Mouse (Mus musculus) retina, adult 2 months (tissue): ENCODE results near the gene Lamtor1.
A peak's percentile ranks its signal among the peaks of the same experiment; 100 is the strongest.

Source experiments
- DNase-seq: peaks from one replicate; pipeline ENCODE4 v3.0.0-alpha.2; 2012; ENCODE audit warnings: low read depth, low spot score

Lamtor1 gene

DNA sequence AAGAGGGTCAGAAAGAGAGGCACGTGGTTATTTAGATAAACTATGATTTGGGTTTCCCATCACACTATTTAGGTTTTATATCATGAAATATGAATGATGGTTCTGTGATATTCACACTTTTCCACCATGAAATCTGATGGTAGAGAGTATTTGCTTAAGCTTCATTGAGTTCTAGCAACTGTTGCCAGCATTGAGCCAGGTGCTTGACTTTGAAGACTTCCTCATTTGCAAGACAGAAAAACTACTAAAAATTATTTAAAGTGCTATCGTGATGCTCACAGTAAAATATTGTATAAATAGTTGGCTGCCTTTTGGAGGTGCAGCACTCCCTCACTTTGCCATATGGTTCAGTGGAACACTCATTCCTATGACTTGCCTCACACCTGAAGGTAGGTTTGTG, 49.6 kb downstream of the Lamtor1 start:
- DNase-seq = no peak

DNA sequence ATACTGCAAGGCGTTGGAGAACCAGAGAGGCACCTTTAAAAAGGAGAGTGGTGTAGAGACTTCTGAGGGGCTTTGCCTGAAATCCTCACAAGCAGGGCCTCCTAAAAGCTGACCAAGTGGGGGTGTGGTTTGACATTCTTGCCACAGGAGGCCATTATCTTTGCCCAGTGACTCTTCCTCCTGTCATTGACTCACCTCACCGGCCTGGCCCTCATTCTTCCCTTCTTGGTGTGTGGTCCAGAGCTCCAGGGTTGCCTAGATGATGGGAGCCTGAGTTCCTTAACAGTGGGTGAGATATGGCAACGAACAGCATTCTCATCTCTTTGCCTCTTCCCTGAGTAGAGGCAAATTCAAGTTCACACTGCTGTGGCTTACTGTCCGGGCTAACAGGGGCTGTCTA, 50.2 kb downstream of the Lamtor1 start:
- DNase-seq = no peak

DNA sequence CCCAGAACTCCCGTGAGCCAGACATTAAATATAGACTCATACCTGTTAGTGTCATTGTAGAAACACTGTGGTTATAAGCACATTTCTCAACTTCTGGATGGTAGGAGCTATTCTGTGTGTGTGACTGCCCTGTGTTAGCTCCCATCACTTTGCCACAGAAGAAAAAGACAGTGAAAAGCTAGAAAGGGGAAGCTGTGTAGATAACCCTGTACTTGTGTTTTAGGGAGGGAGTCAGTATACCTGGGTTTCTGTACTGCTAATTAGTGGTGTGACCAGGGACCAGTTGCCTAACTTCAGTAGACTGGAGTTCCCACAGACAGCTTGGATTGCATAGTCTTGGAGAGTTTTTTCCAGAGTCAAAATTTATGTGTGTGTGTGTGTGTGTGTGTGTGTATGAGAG, 50.8 kb downstream of the Lamtor1 start:
- DNase-seq = no peak

DNA sequence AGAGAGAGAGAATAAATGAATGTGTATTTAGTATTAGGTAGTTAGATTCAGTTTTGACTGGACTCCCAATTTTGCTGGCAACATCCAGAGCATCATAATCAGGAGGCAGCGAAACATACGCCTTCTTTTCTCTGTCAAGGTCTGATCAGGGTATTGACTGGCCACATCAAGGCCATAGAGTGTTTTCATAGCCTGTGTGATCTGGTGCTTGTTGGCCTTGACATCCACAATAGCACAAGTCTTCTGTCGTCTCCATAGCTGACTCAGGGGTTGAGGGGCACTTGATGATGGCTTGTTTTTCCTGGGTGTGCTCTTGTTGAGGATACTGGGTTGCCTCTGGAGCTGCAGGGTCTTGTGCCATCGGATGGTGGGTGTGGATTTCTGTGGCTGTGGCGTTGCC, 51.2 kb downstream of the Lamtor1 start:
- DNase-seq = no peak

DNA sequence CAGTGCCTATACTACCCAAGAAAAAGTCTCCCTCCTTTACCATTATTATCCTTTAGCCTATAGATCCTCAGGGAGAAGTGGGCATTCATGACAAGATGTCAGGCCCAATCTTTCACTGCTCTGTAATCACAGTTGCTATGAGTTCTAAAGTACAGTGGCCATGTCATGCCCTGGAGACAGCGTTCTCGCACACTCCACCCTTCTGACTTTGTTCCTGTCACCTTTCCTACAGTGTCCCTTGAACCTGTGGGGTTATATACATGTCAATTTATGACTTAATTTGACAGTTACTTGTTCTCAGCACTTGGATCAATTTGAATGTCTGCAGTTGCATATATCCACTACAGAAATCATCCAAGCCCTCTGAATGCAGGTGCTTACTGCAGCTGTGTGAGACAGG, 57.1 kb downstream of the Lamtor1 start:
- DNase-seq = no peak

DNA sequence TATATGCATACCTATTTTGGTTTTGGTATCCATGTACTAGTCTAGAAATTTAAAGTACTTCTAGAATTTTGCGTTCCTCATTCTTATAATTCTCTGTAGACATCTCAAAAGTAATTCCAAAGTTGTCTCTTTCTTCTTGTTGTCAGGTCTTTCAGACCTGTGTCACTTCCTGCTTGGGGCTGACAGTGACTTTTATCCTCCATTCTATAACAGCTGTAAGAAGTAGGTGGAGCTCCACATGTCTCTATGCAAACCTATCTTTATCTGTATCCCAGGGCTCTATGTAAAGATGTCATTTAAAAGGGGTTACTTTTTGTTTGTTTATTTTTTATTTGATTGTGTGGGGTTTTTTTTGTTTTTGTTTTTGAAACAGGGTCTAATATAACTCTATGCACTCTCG, 57.9 kb downstream of the Lamtor1 start:
- no peak for DNase-seq

DNA sequence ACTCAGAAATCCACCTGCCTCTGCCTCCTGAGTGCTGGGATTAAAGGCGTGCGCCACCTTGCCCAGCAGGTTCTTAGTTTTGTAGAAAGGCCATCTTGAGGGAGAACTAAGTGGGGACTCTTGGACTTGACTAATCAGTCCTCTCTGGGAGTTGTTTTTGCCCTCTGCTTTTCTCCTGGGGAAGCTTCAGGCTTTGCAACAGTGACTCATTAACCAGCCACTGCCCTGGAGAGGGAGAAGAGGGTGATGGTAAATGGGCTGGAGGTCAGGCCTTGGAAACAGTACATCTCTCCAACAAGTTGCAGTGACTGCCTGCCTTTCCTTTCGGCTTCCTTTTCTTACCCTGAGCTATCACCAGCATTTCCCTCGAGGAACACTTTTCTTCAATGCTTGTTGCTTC, 58.8 kb downstream of the Lamtor1 start:
- DNase-seq = no peak

DNA sequence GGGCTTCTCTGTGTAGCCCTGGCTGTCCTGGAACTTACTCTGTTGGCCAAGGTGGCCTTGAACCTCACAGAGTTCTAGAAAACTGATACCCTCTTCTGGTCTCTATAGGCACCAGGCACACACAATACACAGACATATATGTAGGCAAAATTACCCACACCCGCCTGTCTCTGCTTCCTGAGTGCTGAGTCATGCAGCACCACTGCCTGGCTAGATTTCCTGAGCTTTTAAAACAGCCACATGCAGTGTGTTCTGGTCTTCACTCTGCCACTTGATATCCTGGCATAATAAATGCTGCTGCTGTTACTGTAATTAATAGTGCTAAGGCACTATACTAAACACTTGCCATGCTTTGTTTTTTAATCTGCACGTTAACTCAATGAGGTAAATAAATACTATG, 59.9 kb downstream of the Lamtor1 start:
- no peak for DNase-seq

DNA sequence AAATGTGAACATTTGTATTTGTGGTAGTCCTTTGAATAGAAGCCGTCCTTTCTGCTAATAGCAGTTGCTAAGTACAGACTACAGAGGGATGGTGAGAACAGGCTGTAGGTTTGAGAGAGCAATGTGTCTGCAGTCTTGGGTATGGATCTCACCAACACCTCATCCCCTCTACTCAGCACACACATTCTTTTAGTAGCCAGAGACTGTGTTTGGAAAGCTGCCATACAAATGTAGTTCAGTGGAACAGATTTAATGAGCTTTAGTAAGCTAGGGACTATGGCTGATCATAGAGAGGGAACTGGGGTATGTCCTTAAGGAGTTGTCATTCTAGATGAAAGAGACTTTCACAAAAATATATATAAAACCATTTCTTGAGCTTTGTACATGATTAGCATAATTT, 61.6 kb downstream of the Lamtor1 start:
- DNase-seq = no peak

DNA sequence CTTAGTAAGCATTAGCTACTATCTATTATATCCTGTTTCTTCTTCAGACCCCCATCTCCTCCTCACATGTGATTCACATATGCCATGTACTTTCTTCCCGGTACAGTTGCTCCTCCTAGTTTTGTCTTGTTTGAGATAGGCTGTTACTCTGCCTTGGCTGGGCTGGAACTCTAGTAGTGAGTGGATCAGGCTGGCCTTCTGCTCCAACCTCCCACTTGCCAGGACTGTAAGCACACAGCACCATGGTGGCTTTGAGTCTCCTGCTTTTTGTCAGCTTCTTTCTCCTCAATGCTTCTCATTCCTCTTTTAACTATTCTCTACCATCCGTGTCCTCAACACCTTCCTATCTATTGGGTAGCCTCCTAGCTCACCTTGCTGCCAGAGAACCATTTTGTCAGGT, 63.0 kb downstream of the Lamtor1 start:
- DNase-seq = no peak

DNA sequence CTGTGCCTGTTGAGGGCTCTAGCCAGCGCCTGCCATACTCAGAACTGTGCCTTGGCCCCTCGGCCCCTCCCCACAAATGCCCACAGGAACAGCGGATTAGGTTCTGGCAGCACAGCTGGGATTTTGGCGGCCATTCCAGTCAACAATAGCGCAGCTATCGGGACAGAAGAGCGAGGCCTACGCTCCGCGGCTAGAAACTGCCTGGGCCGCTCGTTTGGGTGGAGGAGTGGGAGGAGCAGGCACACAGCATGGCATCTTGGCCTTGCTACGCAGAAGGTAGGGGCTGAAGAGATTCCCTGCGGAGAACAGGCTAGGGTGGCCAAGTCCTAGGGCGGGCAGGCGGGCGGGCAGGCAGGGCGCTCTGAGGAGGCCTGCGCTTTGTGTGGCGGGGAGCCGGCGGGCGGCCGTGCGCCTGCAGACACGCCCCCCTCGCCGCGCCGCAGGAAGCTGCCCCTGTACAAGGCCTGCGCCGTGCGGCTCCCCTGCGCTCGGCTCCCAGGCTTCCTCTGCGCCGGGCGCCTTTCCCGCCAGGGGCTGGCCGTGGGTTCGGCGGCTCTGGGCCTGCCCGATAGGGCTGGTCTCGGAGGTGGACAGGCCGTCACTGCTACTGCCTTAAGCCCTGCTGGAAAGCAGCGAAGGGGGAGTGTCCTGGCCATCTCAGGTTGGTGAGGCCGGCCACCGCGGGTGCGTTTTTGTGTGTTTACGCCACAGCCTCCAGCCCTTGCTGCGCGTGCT, 64.2 kb downstream of the Lamtor1 start:
- DNase-seq = peak; percentile 45

DNA sequence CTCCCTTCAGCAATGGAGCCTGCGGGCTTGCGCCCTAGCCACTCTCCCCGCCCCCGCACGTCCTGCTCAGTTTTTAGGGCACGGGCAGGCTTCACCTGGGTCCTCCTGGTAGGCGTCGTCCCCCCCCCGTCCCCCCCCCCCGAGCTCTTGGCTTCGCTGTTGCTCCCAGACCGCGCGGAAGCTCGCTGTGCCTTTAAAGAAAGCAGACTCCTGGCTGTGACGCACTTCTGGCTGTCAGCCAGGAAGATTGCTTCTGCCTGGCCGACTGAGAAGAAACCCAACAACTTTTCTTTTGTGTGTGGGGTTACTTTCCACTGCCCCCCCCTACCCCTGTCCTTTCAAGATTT, 64.7 kb downstream of the Lamtor1 start:
- DNase-seq = peak; percentile 66

DNA sequence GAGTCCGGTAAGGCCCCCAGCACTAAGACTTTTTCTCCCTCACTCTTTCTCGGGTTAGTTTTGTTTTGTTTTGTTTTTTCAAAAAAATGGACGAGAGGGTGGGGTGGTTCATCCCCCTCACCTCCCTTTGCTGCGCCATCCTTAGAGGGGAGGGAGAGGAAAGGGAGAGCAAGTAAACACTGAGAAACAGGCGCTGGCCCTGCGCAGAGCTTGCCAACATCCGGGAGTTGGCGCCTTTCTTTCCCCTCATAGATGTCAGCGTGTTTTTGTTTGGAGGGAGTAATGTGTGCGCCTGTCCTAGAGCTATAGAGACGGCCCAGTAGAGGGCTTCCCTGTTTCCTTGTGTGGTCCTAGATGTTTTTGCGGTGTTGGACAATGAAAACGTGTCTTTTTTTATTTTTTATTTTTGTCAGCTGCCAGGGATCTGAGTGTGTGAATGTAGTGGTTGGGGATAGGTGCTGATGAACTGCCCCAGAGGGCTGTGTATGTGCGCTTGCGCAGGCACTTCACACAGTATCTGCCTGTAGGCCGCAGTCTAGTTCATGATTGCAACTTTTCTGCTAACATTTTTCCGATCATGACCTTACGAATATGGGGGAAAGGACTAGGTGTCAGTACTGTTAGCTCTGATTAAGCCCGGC, 65.2 kb downstream of the Lamtor1 start:
- peak; percentile 20 for DNase-seq

DNA sequence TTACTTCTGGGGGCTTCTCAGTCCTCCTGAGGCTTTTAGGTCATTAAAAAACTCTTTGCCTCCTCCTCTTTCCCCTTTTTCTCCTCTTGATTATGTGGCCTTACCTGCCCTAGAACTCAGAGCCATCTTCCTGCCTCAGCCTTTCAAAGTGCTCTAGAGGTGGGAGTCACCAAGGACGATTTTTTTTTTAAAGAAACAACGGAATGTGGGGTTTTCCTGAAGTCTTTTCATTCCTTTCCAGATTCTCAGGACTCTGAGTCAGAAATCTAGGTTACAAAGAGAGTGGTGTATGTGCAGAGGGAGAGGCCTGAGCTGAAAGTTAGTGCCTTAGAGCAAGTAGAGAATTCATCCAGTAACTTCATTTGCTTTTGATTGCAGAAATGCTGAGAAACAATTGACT, 66.0 kb downstream of the Lamtor1 start:
- no peak for DNase-seq

DNA sequence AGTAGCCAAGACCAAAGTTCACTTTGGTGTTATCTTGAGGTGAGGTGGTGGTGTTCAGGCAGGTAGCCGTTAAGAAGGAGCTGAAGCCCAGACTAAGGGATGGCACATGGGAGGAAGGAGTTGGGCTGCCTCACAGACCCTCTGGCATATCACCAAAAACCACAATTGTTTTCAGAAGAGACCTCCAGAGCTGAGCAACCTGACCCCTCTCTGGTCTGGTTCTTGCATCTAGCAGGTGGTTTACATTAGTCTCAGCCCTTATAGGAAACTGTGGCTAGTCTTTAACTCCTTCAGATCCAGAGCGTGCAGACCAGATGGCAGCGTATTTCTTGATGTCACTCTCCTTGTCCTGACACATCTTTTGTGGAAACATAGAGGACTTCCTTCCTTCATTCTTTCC, 68.0 kb downstream of the Lamtor1 start:
- no peak for DNase-seq

DNA sequence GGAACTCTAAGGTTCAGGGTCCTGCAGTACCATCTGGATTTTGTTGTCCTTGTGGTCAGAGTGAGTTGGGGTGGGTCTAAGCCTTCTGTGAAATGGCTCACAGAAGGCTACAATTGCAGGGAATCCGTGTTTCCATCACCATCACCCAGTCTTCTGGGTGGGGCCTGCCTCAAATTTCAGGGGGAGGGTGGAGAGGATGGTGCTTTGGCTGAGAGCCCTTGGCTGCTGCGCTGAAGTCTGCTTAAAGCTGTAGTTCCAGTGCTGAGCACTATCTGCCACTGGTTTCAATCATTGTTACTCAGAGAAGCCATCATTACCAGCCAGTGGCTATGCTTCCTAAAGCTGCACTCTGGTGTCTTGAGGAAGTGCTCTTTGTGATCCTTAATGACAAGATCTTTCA, 68.8 kb downstream of the Lamtor1 start:
- no peak for DNase-seq
